Mouse (Mus musculus): ENCODE results near the gene Tnfsf10.

Tnfsf10 gene

DNA sequence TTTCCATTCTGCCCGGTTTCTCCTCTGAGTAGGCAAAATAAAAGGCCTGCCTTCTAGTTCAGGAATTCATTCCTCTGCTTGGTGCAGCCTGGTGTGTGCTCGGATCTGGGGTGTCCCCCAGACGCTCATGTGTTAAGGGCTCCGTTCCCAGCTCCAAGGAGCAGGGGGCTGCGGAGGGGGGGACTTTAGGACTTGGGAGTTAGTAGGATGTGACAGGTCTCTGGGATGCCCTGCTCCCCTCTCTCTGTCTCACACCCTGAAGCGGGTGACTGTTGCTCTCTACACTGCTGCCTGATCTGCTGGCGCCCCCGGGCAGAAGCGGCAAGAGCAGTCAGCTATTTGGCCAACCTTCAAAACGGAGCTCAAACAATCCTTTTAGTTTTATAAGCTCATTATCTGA, 10.0 kb upstream of the Tnfsf10 start:
- DNase-seq (ENCODE audit: low spot score in 2 of 2), result no peak

DNA sequence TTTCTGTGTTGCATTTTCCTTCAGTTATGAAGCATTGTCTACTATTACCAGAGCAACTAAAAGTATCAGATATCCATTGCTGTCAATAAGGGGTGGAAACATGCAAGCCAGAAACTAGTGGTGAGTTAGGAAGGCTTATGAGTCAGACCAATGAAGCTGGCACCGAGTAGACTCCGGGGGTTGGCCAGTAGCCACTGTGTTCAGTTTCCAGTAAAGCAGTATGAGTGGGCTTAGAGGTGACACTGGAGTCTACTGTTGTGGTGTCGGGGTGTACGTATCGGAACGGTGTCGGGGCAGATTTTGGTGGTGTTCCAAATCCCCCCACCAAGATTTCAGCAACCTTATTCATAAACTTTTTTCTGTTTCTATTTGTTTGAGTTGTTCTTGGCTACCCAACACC, 5.9 kb upstream of the Tnfsf10 start:
- DNase-seq (ENCODE audit: low spot score in 2 of 2), result peak; percentile 27 to 33

DNA sequence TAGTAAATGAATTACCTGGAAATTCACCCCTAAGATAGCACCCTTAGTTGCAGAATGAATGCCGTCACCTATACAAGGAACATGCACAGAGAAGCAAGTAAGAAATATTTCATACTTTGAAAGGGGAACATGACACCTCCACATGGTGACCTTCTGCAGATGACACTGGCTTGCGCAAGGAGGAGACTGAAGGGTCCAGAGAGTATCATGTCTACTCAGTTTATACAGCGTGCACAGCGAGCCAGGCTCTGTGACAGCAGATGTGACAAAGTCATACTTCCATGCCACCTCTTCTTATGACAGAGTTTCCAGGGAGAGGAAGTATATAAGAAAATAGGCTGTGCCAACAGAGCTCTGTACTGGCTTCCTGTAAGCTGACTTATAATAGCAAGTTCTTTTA, 5.4 kb upstream of the Tnfsf10 start:
- no peak for DNase-seq (ENCODE audit: low spot score in 2 of 2)

DNA sequence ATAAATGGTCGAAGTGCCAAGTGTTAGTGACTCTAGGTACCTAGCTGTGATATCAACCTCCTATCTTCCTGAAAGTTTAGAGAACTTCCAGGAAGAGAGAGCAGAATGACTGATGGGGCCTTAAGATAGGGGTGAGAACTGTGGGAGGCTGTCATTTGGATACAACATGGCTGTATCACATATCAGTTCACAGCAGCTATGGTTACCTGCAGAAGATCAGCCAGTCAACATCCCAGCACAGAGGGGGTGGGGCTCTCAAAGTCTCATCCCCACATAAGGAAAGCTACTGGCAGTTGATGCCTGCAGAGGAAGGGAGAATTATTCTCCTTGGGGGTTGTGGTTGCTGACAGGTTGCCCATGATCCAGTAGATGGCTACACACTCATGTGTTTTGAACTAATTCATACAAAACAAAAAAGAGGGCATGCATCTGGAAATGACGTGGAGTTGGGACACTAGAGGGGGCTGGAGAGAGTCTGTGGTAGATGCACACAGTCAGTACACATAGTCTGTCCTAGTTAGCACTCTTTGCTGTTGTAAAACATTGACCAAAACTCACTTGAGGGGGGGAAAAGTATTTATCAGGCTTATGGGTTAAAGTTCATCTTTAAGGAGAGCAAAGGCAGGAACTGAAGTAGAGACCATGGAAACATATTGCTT, 2.2 kb upstream of the Tnfsf10 start:
- no peak for DNase-seq (ENCODE audit: low spot score in 2 of 2)

- DNase-seq (ENCODE audit: low spot score in 2 of 2), result no peak
Measured at GRCm38 (mm10) chr3:27317288-27318024, 628 bp downstream of the Tnfsf10 start.

DNA sequence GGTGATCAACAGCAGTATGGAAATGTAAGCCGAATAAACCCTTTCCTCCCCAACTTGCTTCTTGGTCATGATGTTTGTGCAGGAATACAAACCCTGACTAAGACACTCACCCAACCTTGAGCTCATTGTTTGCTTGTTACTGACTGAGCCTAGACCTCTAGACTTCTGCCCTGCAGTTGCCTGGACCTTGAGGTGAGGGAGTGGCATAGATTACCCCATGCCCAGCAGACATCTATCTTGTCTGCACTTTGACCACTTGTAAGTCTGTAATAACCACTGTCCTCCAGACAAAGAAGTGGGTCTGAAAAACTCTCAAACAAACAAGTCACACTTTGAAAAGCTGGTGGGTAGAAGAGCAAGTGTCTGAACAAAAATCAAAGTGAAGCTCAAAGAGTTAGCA, 2.8 kb downstream of the Tnfsf10 start:
- DNase-seq (ENCODE audit: low spot score in 2 of 2), result no peak

DNA sequence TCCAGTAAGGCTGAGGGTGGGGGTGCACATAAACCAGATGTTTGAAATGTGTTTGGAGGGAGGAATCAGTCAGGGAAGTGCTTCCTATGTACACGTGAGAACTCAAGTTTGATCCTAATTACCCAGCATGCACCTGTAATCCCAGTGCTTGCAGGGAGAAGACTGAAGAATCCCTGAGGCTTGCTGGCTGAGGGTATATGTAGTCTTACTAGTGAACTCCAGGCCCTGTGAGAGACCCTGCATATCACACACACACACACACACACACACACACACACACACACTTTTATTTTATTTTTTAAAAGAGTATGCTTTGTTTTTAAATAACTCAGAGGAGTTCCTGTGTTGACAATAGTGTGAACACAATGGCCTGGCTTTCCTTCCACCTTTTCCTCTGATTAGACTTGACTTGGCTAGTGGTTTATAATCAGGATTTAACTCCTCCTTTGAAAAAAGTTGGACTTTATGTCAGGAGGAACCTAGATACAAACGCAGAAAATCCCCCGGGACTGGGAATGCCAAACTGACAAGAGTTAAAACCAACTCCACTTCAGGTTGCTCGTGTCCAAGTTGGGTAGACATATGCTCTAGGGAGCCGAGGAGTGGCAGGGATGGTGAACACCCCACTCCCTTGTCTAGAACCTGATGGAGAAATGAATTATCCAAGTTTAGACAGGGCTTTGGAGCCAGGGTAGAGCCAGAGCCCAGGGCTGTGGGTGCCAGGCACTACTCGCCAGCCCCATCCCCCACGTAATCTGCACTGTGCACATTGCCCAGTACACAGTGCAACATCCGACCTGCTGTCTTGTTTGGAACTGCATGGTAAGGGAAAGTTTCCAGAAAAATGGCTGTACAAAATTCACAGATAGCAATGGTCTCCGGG, 4.0 kb downstream of the Tnfsf10 start:
- no peak for DNase-seq (ENCODE audit: low spot score in 2 of 2)

- DNase-seq (ENCODE audit: low spot score in 2 of 2), result no peak
Measured at GRCm38 (mm10) chr3:27322591-27322990, 5.8 kb downstream of the Tnfsf10 start.

DNA sequence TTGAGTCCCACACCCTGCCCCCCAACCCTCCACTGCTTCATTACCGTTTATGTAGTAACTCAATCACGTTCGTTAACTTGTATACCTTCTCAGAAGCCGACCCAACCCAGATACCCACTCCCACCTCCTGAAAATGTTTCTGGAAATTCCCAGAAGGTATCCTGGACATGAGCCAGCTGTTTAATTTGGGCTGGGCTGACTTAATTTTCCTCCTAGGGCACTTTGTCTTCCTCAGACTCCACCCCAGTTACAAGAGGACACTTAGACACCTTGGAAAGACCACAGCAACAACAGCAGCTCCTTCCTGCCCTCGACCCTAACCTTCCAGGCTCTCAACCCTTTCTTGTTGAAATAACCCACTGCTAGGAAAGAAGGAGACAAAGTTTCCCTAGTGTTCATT, 6.7 kb downstream of the Tnfsf10 start:
- DNase-seq (ENCODE audit: low spot score in 2 of 2), result no peak

DNA sequence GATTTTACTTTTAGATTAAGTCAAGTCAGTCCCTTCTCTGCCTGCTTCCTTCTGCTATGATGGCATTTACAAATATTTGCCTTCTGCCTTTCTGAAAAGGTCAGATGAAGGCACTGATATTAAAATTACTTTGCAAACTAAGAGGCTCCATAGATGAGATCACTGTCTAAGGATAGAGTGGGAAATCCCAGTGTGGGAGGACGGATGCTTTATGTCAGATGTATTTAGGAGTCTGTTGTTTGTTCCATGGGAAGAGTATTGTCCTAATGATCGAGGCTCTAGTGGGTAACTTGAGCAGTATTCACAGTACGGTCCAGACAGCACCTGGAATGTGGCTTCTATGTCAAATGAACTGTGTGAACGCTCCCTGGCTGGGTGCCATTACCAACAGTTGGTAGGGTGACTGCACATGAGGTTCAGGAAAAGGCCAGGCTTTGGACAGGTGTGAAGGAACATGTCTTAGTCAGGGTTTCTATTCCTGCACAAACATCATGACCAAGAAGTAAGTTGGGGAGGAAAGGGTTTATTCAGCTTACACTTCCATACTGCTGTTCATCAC, 9.9 kb downstream of the Tnfsf10 start:
- no peak for DNase-seq (ENCODE audit: low spot score in 2 of 2)

DNA sequence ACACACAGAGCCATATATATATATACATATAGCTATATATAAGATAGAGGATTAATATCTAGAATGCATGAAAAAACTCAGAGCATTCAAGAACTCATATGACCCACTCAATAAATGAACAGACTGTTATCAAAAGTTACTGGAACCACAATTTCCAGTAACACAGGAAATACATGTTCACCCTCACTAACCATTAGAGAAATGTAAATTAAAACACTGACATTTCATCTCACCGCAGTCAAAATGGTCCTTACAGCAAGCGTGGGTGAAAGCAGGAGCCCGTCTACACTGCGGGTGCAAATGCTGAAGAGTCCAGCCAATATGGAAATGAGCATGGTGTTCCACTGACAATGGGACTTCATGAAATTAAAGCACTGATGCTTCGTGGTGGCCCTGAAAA, 13.9 kb downstream of the Tnfsf10 start:
- no peak for DNase-seq (ENCODE audit: low spot score in 2 of 2)

DNA sequence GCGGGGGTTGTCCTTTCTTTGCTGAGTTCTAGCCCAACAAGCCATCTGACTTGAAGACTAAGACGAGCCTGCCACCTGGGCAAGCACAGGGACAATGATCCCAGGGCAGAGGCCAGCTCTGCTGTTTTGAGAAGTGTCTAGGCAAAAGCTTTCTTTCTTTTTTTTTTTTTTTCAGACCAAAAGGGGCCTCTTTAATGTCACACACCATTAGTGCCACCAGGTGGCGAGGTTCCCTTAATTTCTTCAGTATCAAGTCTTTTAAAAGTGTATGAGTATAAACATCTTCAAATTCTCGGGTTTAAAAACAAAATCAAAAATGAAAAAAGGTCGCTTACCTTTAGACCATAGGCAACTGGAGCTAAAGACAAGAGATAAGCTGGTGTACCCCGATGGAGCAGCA, 21.6 kb downstream of the Tnfsf10 start:
- DNase-seq (ENCODE audit: low spot score in 2 of 2), result peak in 1 of 2 experiments; percentile 56

- DNase-seq (ENCODE audit: low spot score in 2 of 2), result no peak
Measured at GRCm38 (mm10) chr3:27338887-27339286, 22.1 kb downstream of the Tnfsf10 start.

GRCm38 (mm10) chr3:27340757-27341156, 23.9 kb downstream of the Tnfsf10 start:
- DNase-seq (ENCODE audit: low spot score in 2 of 2), result no peak

DNA sequence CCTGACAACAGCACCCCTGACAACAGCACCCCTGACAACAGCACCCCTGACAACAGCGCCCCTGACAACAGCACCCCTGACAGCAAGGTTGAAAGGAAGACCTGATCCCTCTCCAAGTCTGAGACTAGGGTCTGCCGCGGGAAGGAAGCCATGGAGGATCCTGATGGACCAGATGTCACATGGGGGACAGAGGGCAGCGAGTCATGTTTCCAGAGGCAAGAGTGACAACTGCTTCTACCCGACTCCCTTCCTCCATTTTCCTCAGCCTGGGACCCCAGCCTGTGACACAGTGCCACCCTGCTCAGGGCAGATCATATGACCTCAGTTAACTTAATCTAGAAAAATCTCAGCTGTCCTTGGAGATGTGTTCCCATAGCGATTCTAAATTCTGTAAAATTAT, 25.6 kb downstream of the Tnfsf10 start:
- no peak for DNase-seq (ENCODE audit: low spot score in 2 of 2)

GRCm38 (mm10) chr3:27345526-27345925, 28.7 kb downstream of the Tnfsf10 start:
- DNase-seq (ENCODE audit: low spot score in 2 of 2), result peak in 1 of 2 experiments; percentile 27

- peak in 1 of 2 experiments; percentile 72 for DNase-seq (ENCODE audit: low spot score in 2 of 2)
Measured at GRCm38 (mm10) chr3:27348462-27348861, 31.6 kb downstream of the Tnfsf10 start.

DNA sequence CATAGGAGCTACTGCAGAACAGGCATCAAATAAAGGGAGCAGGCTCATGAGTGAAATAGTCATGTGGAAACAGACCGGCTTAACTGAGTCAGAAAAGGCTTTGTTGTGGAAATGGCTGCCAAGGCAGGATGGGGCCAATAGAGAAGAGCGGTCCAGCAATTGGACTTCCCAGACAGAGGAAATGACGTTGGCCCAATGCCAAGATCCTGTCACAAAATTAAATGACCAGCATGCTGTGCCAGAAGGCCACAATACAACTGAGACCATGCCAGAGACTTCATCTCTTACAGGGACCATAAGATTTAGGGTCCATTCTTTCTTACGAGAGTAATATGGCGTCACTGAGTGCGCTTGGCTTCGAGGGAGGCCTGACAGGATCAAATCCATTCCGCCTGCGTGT, 34.3 kb downstream of the Tnfsf10 start:
- no peak for DNase-seq (ENCODE audit: low spot score in 2 of 2)

GRCm38 (mm10) chr3:27359100-27359720, 42.4 kb downstream of the Tnfsf10 start:
- DNase-seq (ENCODE audit: low spot score in 2 of 2), result no peak

DNA sequence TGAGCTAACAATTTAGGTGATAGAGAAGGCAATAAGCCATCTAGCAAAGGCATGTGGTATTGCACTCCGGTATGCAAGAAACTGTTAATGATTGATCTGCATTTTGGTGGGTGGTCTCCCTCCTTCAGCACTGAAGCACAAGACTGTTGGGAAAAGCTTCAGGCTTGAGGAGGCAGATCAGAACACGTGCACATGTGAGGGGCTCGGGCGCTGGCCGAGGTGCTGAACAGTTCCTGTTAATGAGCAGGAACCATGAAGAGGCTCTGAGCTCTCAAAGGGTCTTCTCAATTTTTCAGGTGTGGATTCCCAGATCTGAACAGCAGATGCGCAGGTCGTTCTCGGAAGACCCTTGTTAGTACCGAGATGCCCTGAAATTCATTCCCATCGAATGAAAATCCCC, 53.3 kb downstream of the Tnfsf10 start:
- no peak for DNase-seq (ENCODE audit: low spot score in 2 of 2)

GRCm38 (mm10) chr3:27370582-27371275, 53.9 kb downstream of the Tnfsf10 start:
- DNase-seq (ENCODE audit: low spot score in 2 of 2), result no peak
